ENCODE assay signal across 9 mouse cellular contexts in genomic region chr7:131075956-131076355, GRCm38 (mm10). TPM values are rescaled to one million over a fixed set of nuclear protein-coding genes. Genes with fewer than 3 reads are reported as not detected.
DNase-seq lines count a peak whose midpoint lies in the region; ATAC-seq and TF ChIP-seq lines count a peak whose summit lies in the region.
"Had no signal": no experiment of that assay in that cellular context is flagged by ENCODE, and none has a peak within 500 bp of the region (broad histone marks: within the 10 kb centered on the region; RNA-seq: fewer than 3 reads in every experiment).

No protein-coding gene starts in this region.

- H3K27ac ChIP-seq in embryonic facial prominence, embryonic 11.5 days (replicated peaks; ENCODE audit: low read depth, low read length), result no peak overlapping the region

- CTCF ChIA-PET in Patski (lab: Charles Lee), result no interaction called here

- no peak overlapping the region for H3K4me2 ChIP-seq in embryonic facial prominence, embryonic 11.5 days (ENCODE audit: low read depth, low read length)

- ATAC-seq in cerebellum, adult (ENCODE audit: insufficient number of reproducible peaks, low FRiP score, low TSS enrichment), result no peak
- ATAC-seq in Patski, result no peak
- no peak for ATAC-seq in embryonic facial prominence, embryonic 11.5 days (replicated peaks; ENCODE audit: insufficient number of reproducible peaks, low FRiP score, low TSS enrichment, low read depth)
- no peak for ATAC-seq in activated CD4-positive, CD25-positive, alpha-beta regulatory T cell, adult 4 months

- WGBS in embryonic facial prominence, embryonic 11.5 days, result 0% methylated on average over 1 of the region's 1 CpGs

- POLR2A ChIA-PET in Patski (lab: Charles Lee), result no interaction called here

- H3K36me3 ChIP-seq in embryonic facial prominence, embryonic 11.5 days (replicated peaks; ENCODE audit: control insufficient read depth, insufficient read depth, low read depth, low read length), result no peaks in the 10 kb centered on the region

- H3K9me3 ChIP-seq in embryonic facial prominence, embryonic 11.5 days (replicated peaks; ENCODE audit: control insufficient read depth, low read length), result no peaks in the 10 kb centered on the region

- no peak overlapping the region for H3K4me3 ChIP-seq in embryonic facial prominence, embryonic 11.5 days (ENCODE audit: low read depth, low read length)

- TF ChIP-seq CTCF in Patski (IDR thresholded peaks at IDR 0.05), result peak; percentile 35

- H3K9ac ChIP-seq in embryonic facial prominence, embryonic 11.5 days (replicated peaks; ENCODE audit: low read length), result no peak overlapping the region

- peak; percentile 5 for DNase-seq in cerebellum, adult 9-11 months
- peak; percentile 5 to 31 for DNase-seq in left cerebral cortex, adult 18-20 months (ENCODE audit: low spot score in 2 of 2)
- DNase-seq in left cerebral cortex, adult 8-10 months (ENCODE audit: low spot score in 2 of 2), result no peak
- no peak for DNase-seq in Patski (ENCODE audit: low read depth, low spot score)
- peak; percentile 44 for DNase-seq in embryonic facial prominence, embryonic 11.5 days (ENCODE audit: low spot score)
- peak; percentile 56 for DNase-seq in testis, postnatal 10 days (ENCODE audit: low spot score)

- in situ Hi-C loops in Patski (cut with MboI; ENCODE audit: low pct_unique_long_range_greater_than_20kb), result no loop called here

- H3K27me3 ChIP-seq in Patski, result no peaks in the 10 kb centered on the region
- H3K27me3 ChIP-seq in embryonic facial prominence, embryonic 11.5 days (ENCODE audit: control insufficient read depth, insufficient read depth, low read length), result no peaks in the 10 kb centered on the region

- no peaks in the 10 kb centered on the region for H3K4me1 ChIP-seq in embryonic facial prominence, embryonic 11.5 days (ENCODE audit: control insufficient read depth, insufficient read depth, low read length)

RNA-seq across cellular contexts. Expression of gene Dmbt1, which starts 44.1 kb away (rescaled TPM):
- total RNA-seq in left cerebral cortex, adult 18-20 months (2021), result not detected
- total RNA-seq in left cerebral cortex, adult 8-10 months (2022), result under 1 TPM in 1 of 4 experiments, not detected in 3; 0.06 TPM
- polyA plus RNA-seq in Patski (2021), result not detected
- polyA plus RNA-seq in embryonic facial prominence, embryonic 11.5 days (2014; fragmentation: Nextera tagmentation; extraction: Ambion mirVana), result not detected in 2 replicates
- polyA plus RNA-seq in activated CD4-positive, CD25-positive, alpha-beta regulatory T cell, adult 4 months (2017; shearing (Covaris generic)), result not detected
- polyA plus RNA-seq: neural tube, embryonic 14.5 days had no signal

Comparison
In these comparisons a context has a peak if more than half of its experiments do, and no peak if none do; other contexts are left out.
1. DNase-seq: peak in cerebellum, adult 9-11 months (single experiment), left cerebral cortex, adult 18-20 months (2 of 2), embryonic facial prominence, embryonic 11.5 days (single experiment) and testis, postnatal 10 days (single experiment); none in left cerebral cortex, adult 8-10 months (0 of 2) and Patski (single experiment).